Mouse (Mus musculus) liver, embryonic 11.5 days (tissue): ENCODE measurements around the gene Chadl. TPM values are rescaled to one million over a fixed set of nuclear protein-coding genes. Genes with fewer than 3 reads are reported as not detected.
A peak's percentile ranks its signal among the peaks of the same experiment; 100 is the strongest.

Source experiments
- ATAC-seq: fragments of 200-750 bp; cut with Nextera tagmentation; replicated peaks from 2 replicates; pipeline ENCODE4 v1.8.0; 2017; ENCODE audit warnings: moderate number of reproducible peaks, mild to moderate bottlenecking, moderate TSS enrichment, moderate library complexity; ENCODE audit not compliant: low FRiP score
- DNase-seq: peaks from one replicate; pipeline ENCODE4 v3.0.0-alpha.2; 2017; ENCODE audit warnings: low spot score
- H3K27ac ChIP-seq: fragments of 300-500 bp; sonication (generic); 2 replicates; pipeline ENCODE4 v1.5.1; 2014; ENCODE audit warnings: mild to moderate bottlenecking, low read depth, low read length, control low read depth
- H3K27me3 ChIP-seq: fragments of 300-500 bp; sonication (generic); replicated peaks from 2 replicates; pipeline ENCODE4 v1.6.1; 2014; ENCODE audit warnings: low read length, mixed read lengths; ENCODE audit not compliant: control insufficient read depth, insufficient read depth
- H3K36me3 ChIP-seq: fragments of 300-500 bp; sonication (generic); 2 replicates; pipeline ENCODE4 v1.6.1; 2014; ENCODE audit warnings: mild to moderate bottlenecking, low read length, moderate library complexity, mixed read lengths; ENCODE audit not compliant: control insufficient read depth, insufficient read depth
- H3K4me1 ChIP-seq: fragments of 300-500 bp; sonication (generic); replicated peaks from 2 replicates; pipeline ENCODE4 v1.6.1; 2014; ENCODE audit warnings: low read length, mixed read lengths; ENCODE audit not compliant: control insufficient read depth, insufficient read depth
- H3K4me2 ChIP-seq: fragments of 300-500 bp; sonication (generic); 2 replicates; pipeline ENCODE4 v1.6.1; 2014; ENCODE audit warnings: mild to moderate bottlenecking, control low read depth, moderate library complexity
- H3K4me3 ChIP-seq: fragments of 300-500 bp; sonication (generic); 2 replicates; pipeline ENCODE4 v1.5.1; 2014; ENCODE audit warnings: low read depth, low read length, control low read depth
- H3K9ac ChIP-seq: fragments of 300-500 bp; sonication (generic); 2 replicates; pipeline ENCODE4 v1.6.1; 2014; ENCODE audit warnings: low read depth, low read length, control low read depth
- H3K9me3 ChIP-seq: fragments of 300-500 bp; sonication (generic); 2 replicates; pipeline ENCODE4 v1.6.1; 2016; ENCODE audit warnings: low read length, inconsistent platforms, mixed read lengths; ENCODE audit not compliant: control insufficient read depth
- WGBS: fragments of 180-500 bp; shearing (Covaris S2); extraction: QIAGEN DNeasy Blood & Tissue Kit; methylation state at CpG from one replicate; pipeline ENCODE4 v1.1.7; 2014; 5-methylcytosine and 5-hydroxymethylcytosine counted together
- polyA plus RNA-seq: library from polyadenylated mRNA; unstranded; fragments of >200 nt; fragmentation: Nextera tagmentation; extraction: Ambion mirVana; gene quantifications from 2 replicates; pipeline ENCODE4 v1.2.1, GENCODE M21; 2014

Chadl gene
- polyA plus RNA-seq, 1 experiment from 2014 or later: 1.5 TPM

DNA sequence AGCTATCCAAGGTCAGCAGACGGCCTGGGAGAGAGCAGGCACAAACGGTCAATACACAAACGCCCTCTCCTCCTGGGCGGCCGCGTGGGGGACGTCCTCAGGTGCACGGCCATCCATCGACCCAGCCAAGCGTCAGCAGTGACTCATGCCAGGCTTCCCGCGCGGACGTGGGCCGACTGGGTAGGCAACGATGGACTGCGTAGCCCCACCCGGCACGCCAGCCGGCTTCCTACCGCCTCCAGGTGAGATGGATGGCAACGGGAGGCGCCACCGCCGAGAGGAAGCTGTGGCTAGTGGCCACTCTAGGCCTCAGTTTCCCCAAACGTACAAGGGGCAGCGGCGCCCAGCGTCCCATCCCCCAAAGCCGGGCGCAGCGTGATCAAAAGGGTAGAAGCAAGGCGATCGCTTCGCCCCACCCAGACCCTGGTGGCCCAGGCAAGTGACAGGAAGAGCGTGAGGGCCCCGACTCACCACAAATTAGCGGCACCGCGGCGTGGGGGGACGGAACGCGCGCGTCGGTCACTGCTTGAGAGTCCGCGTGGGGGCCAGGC lies 32.2 kb upstream of the Chadl start:
- H3K9ac ChIP-seq: peak overlapping the region; percentile 96
- no peaks in the 10 kb centered on the region for H3K27me3 ChIP-seq
- WGBS: under 1% methylated on average over 49 of the region's 49 CpGs
- H3K4me1 ChIP-seq: peaks cover 10% of the 10 kb centered on the region
- no peaks in the 10 kb centered on the region for H3K9me3 ChIP-seq
- ATAC-seq (peak; percentile 51), DNase-seq (peak; percentile 49)
- H3K4me2 ChIP-seq: peak overlapping the region; percentile 82
- peak overlapping the region; percentile 74 for H3K27ac ChIP-seq
- H3K36me3 ChIP-seq: peaks cover 16% of the 10 kb centered on the region
- H3K4me3 ChIP-seq: peak overlapping the region; percentile 90

DNA sequence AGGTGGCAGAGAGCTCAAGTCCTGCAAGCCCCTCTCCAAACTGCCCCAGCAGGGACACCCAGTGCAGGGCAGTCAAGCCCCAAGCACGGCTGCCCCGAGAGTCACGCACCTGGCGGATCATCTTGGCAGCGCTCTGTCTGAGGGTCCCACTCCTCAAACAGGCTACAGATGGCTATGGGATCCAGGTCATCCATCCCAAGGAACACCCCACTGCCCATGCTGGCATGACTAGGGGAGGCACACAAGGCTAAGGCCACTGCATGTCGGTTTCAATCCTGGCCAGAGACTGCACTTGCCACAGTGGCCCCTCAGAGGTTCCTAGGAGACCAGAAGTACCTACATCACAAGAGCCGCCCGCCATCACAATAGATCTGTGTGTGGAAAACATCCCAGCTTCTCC lies 28.9 kb upstream of the Chadl start:
- Histone ChIP-seq H3K27ac (no peak overlapping the region), H3K27me3 (no peaks in the 10 kb centered on the region), H3K9ac (no peak overlapping the region), H3K4me3 (no peak overlapping the region), H3K4me2 (no peak overlapping the region), H3K9me3 (no peaks in the 10 kb centered on the region), H3K4me1 (peaks cover 10% of the 10 kb centered on the region), H3K36me3 (peaks cover 43% of the 10 kb centered on the region)
- 93% methylated on average over 8 of the region's 8 CpGs for WGBS
- DNase-seq (no peak), ATAC-seq (no peak)

GRCm38 (mm10) chr15:81723653-81724052 lies 26.6 kb upstream of the Chadl start:
- Histone ChIP-seq H3K4me2 (no peak overlapping the region), H3K9ac (no peak overlapping the region), H3K4me1 (peaks cover 10% of the 10 kb centered on the region), H3K36me3 (peaks cover 60% of the 10 kb centered on the region), H3K27me3 (no peaks in the 10 kb centered on the region), H3K27ac (no peak overlapping the region), H3K4me3 (no peak overlapping the region), H3K9me3 (no peaks in the 10 kb centered on the region)
- DNase-seq: no peak
- 93% methylated on average over 11 of the region's 11 CpGs for WGBS
- no peak for ATAC-seq

DNA sequence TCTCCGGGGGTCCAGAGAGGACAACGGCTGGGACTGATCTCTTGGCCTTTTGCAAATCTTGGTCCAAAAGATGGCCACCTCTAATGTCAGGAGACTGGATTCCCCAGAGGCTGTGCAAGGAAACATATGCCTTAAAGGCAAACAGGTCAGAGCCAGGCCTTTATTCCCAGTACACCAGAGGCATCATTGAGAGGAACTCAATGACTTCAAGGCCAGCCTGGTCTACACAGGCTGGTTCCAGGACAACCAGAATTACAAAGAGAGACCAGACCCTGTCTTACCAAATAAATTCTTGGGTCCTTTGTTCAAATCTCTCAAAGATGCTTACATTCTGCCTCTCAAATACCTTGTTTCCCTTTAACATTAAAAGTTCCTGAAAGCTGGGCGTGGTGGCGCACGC lies 25.3 kb upstream of the Chadl start:
- Histone ChIP-seq H3K4me1 (peaks cover 3% of the 10 kb centered on the region), H3K4me2 (no peak overlapping the region), H3K27ac (no peak overlapping the region), H3K27me3 (no peaks in the 10 kb centered on the region), H3K9ac (no peak overlapping the region), H3K36me3 (peaks cover 68% of the 10 kb centered on the region), H3K4me3 (no peak overlapping the region), H3K9me3 (no peaks in the 10 kb centered on the region)
- ATAC-seq (no peak), DNase-seq (no peak)
- WGBS: 92% methylated on average over 5 of the region's 5 CpGs

GRCm38 (mm10) chr15:81719139-81719531 lies 22.0 kb upstream of the Chadl start:
- DNase-seq (no peak), ATAC-seq (no peak)
- WGBS: 95% methylated on average over 6 of the region's 6 CpGs
- Histone ChIP-seq H3K9ac (no peak overlapping the region), H3K36me3 (peaks cover 78% of the 10 kb centered on the region), H3K9me3 (no peaks in the 10 kb centered on the region), H3K27ac (no peak overlapping the region), H3K4me3 (no peak overlapping the region), H3K27me3 (no peaks in the 10 kb centered on the region), H3K4me2 (no peak overlapping the region), H3K4me1 (no peaks in the 10 kb centered on the region)

GRCm38 (mm10) chr15:81718336-81719138 lies 21.4 kb upstream of the Chadl start:
- no peak overlapping the region for H3K4me3 ChIP-seq
- no peak for DNase-seq

DNA sequence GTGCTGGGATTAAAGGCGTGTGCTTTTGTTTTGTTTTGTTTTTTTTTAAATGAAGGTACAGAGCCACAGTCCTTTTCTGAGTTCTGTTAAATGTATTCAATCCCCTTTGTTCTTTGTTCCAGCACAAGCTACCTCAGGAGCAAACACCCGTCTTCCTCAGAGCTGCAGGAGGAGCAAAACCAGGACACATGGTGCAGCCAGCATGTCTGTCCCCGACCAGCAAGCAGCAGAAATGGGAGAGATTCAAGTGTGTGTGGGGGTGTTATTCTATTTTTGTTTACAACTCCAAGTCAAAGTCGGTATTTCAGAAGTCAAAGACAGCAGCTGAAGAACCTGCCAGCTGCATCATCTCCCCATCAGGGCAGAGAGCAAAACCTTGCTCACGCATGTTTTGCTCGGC lies 16.7 kb upstream of the Chadl start:
- Histone ChIP-seq H3K4me3 (no peak overlapping the region), H3K9me3 (no peaks in the 10 kb centered on the region), H3K9ac (no peak overlapping the region), H3K27ac (no peak overlapping the region), H3K4me2 (no peak overlapping the region), H3K4me1 (no peaks in the 10 kb centered on the region), H3K36me3 (peaks cover 84% of the 10 kb centered on the region), H3K27me3 (no peaks in the 10 kb centered on the region)
- 85% methylated on average over 6 of the region's 6 CpGs for WGBS
- DNase-seq (no peak), ATAC-seq (no peak)

More at GRCm38 (mm10) chr15:81718336-81719138, 21.4 kb upstream of the Chadl start:
- no peak overlapping the region for H3K27ac ChIP-seq
- ATAC-seq: no peak
- H3K36me3 ChIP-seq: peaks cover 80% of the 10 kb centered on the region
- no peak overlapping the region for H3K9ac ChIP-seq
- no peaks in the 10 kb centered on the region for H3K9me3 ChIP-seq
- 92% methylated on average over 9 of the region's 9 CpGs for WGBS
- no peaks in the 10 kb centered on the region for H3K27me3 ChIP-seq
- no peaks in the 10 kb centered on the region for H3K4me1 ChIP-seq
- H3K4me2 ChIP-seq: no peak overlapping the region

- 86% methylated on average over 4 of the region's 4 CpGs for WGBS
- H3K4me3 ChIP-seq: no peak overlapping the region
- H3K4me1 ChIP-seq: no peaks in the 10 kb centered on the region
Measured at GRCm38 (mm10) chr15:81710801-81711200, 13.7 kb upstream of the Chadl start.

DNA sequence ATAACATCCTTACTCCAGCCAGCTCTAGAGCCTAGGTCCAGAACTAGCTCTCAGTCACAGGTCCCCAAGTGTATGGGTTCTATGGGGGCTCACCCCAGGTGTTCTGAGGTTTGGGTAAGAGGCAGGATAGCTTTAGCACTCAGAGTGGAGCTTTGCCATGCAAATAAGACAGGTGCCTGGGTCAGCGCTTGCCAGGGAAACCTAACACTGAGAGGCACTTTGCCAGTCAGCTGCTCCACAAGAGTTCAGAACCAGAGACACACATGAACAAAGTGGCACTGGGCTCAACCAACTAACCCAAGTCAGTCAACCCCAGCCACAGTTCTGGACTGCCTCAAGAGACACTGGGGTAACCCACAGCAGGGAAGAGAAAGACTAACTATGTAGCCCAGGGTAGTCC lies 12.6 kb upstream of the Chadl start:
- Histone ChIP-seq H3K4me2 (no peak overlapping the region), H3K4me3 (no peak overlapping the region), H3K9me3 (no peaks in the 10 kb centered on the region), H3K27me3 (no peaks in the 10 kb centered on the region), H3K27ac (no peak overlapping the region; the same call in 1 of the 2 replicates), H3K36me3 (peaks cover 80% of the 10 kb centered on the region), H3K4me1 (no peaks in the 10 kb centered on the region), H3K9ac (no peak overlapping the region)
- 97% methylated on average over 1 of the region's 1 CpGs for WGBS
- DNase-seq: no peak
- no peak for ATAC-seq

More at GRCm38 (mm10) chr15:81710801-81711200, 13.7 kb upstream of the Chadl start:
- Histone ChIP-seq H3K36me3 (peaks cover 79% of the 10 kb centered on the region), H3K9ac (no peak overlapping the region), H3K9me3 (no peaks in the 10 kb centered on the region), H3K27ac (no peak overlapping the region), H3K4me2 (no peak overlapping the region), H3K27me3 (no peaks in the 10 kb centered on the region)
- no peak for ATAC-seq
- DNase-seq: no peak
